Comparison of ENCODE assay signal across 13 mouse cellular contexts in genomic region chr13:73069840-73070530, GRCm38 (mm10).
DNase-seq lines count a peak whose midpoint lies in the region; ATAC-seq and TF ChIP-seq lines count a peak whose summit lies in the region.
"Had no signal": no experiment of that assay in that cellular context is flagged by ENCODE, and none has a peak within 500 bp of the region (broad histone marks: within the 10 kb centered on the region; RNA-seq: fewer than 3 reads in every experiment).

No protein-coding gene starts in this region.

- H3K4me3 ChIP-seq in stomach, embryonic 14.5 days (ENCODE audit: low read depth, low read length) = no peak overlapping the region
- no peak overlapping the region for H3K4me3 ChIP-seq in stomach, postnatal 0 days (ENCODE audit: low read depth, low read length)
- H3K4me3 ChIP-seq in forebrain, postnatal 0 days (ENCODE audit: low read depth, low read length) = no peak overlapping the region
- H3K4me3 ChIP-seq: erythroblast, embryonic 14.5 days; heart, adult 2 months; limb, embryonic 12.5 days had no signal

- WGBS in stomach, embryonic 14.5 days = 3% methylated on average over 13 of the region's 13 CpGs
- 9% methylated on average over 13 of the region's 13 CpGs for WGBS in stomach, postnatal 0 days
- 23% methylated on average over 13 of the region's 13 CpGs for WGBS in forebrain, postnatal 0 days

- TF ChIP-seq CTCF in stomach, postnatal 0 days (IDR thresholded peaks at IDR 0.05; ENCODE audit: low read depth) = no peak
- no peak for TF ChIP-seq CTCF in forebrain, postnatal 0 days (IDR thresholded peaks at IDR 0.05; ENCODE audit: low read depth)

- no peak overlapping the region; the same call in 1 of the 2 replicates for H3K4me2 ChIP-seq in stomach, embryonic 14.5 days (replicated peaks; ENCODE audit: low read depth, low read length)
- no peak overlapping the region for H3K4me2 ChIP-seq in stomach, postnatal 0 days (replicated peaks; ENCODE audit: low read depth)
- no peak overlapping the region for H3K4me2 ChIP-seq in forebrain, postnatal 0 days (ENCODE audit: low read depth)
- H3K4me2 ChIP-seq: limb, embryonic 12.5 days had no signal

- H3K4me1 ChIP-seq in stomach, embryonic 14.5 days (ENCODE audit: control insufficient read depth, insufficient read depth, low read length) = no peaks in the 10 kb centered on the region; the same call in 1 of the 2 replicates
- no peaks in the 10 kb centered on the region for H3K4me1 ChIP-seq in stomach, postnatal 0 days (replicated peaks; ENCODE audit: control insufficient read depth, insufficient read depth)
- peaks cover 8% of the 10 kb centered on the region; the same call in 1 of the 2 replicates for H3K4me1 ChIP-seq in forebrain, postnatal 0 days (ENCODE audit: insufficient read depth)
- H3K4me1 ChIP-seq: limb, embryonic 12.5 days had no signal

- no peak for TF ChIP-seq EP300 in stomach, postnatal 0 days (optimal IDR thresholded peaks at IDR 0.05)

- H3K36me3 ChIP-seq in stomach, embryonic 14.5 days (ENCODE audit: control insufficient read depth, insufficient read depth, low read length) = no peaks in the 10 kb centered on the region
- H3K36me3 ChIP-seq in stomach, postnatal 0 days (ENCODE audit: control insufficient read depth, insufficient read depth, low read length) = no peaks in the 10 kb centered on the region
- no peaks in the 10 kb centered on the region for H3K36me3 ChIP-seq in forebrain, postnatal 0 days (ENCODE audit: insufficient read depth)
- H3K36me3 ChIP-seq: limb, embryonic 12.5 days had no signal

- no peak overlapping the region for H3K27ac ChIP-seq in stomach, embryonic 14.5 days (ENCODE audit: low read length)
- H3K27ac ChIP-seq in stomach, postnatal 0 days (replicated peaks) = no peak overlapping the region
- no peak overlapping the region for H3K27ac ChIP-seq in forebrain, postnatal 0 days (ENCODE audit: low read depth, low read length)
- H3K27ac ChIP-seq: heart, adult 2 months; limb, embryonic 12.5 days had no signal

- no peaks in the 10 kb centered on the region for H3K27me3 ChIP-seq in stomach, embryonic 14.5 days (ENCODE audit: control insufficient read depth, insufficient read depth, low read length)
- no peaks in the 10 kb centered on the region for H3K27me3 ChIP-seq in stomach, postnatal 0 days (ENCODE audit: control insufficient read depth, insufficient read depth, low read length)
- no peaks in the 10 kb centered on the region for H3K27me3 ChIP-seq in forebrain, postnatal 0 days (ENCODE audit: insufficient read depth, low read length)

- no peak overlapping the region for H3K9ac ChIP-seq in stomach, embryonic 14.5 days (replicated peaks; ENCODE audit: low read depth, low read length)
- no peak overlapping the region for H3K9ac ChIP-seq in stomach, postnatal 0 days (ENCODE audit: low read length)
- H3K9ac ChIP-seq in forebrain, postnatal 0 days = no peak overlapping the region
- H3K9ac ChIP-seq: limb, embryonic 12.5 days had no signal

- peak; percentile 35; the same call in 1 of the 2 replicates for ATAC-seq in stomach, embryonic 14.5 days (ENCODE audit: insufficient number of reproducible peaks, insufficient read depth, low FRiP score, low read depth)
- ATAC-seq in stomach, postnatal 0 days (ENCODE audit: low FRiP score, low TSS enrichment) = no peak
- ATAC-seq in forebrain, postnatal 0 days = peak; percentile 27; the same call in 1 of the 2 replicates
- no peak for ATAC-seq in erythroblast, adult 5-6 weeks (replicated peaks; ENCODE audit: low FRiP score, poor library complexity, severe bottlenecking)
- ATAC-seq: intestine, embryonic 16.5 days had no signal

- no peak for DNase-seq in stomach, postnatal 0 days (ENCODE audit: low spot score)
- DNase-seq in forebrain, postnatal 0 days = no peak
- DNase-seq in kidney, postnatal 14 days = peak; percentile 27
- peak; percentile 13 for DNase-seq in yolk sac, embryonic 10.5 days (ENCODE audit: low spot score)
- no peak for DNase-seq in cerebellum, postnatal 36 days
- no peak for DNase-seq in gastrocnemius, postnatal 25 days
- DNase-seq: heart, adult 2 months; lung, postnatal 36 days had no signal

- no peaks in the 10 kb centered on the region for H3K9me3 ChIP-seq in stomach, embryonic 14.5 days (ENCODE audit: control insufficient read depth, low read depth, low read length)
- no peaks in the 10 kb centered on the region for H3K9me3 ChIP-seq in stomach, postnatal 0 days (ENCODE audit: control insufficient read depth, low read length)
- H3K9me3 ChIP-seq in forebrain, postnatal 0 days (ENCODE audit: low read length) = no peaks in the 10 kb centered on the region
- H3K9me3 ChIP-seq: limb, embryonic 12.5 days had no signal

Comparison
In these comparisons a context has a peak if more than half of its experiments do, and no peak if none do; other contexts are left out.
1. ATAC-seq: peak in stomach, embryonic 14.5 days (single experiment) and forebrain, postnatal 0 days (single experiment); none in stomach, postnatal 0 days (single experiment) and erythroblast, adult 5-6 weeks (single experiment).
2. DNase-seq: peak in kidney, postnatal 14 days (single experiment) and yolk sac, embryonic 10.5 days (single experiment); none in stomach, postnatal 0 days (single experiment), forebrain, postnatal 0 days (single experiment), cerebellum, postnatal 36 days (0 of 2) and gastrocnemius, postnatal 25 days (single experiment).